Mouse (Mus musculus) forebrain, embryonic 11.5 days (tissue): ENCODE data around the gene Sfmbt2. TPM values are rescaled to one million over a fixed set of nuclear protein-coding genes. Genes with fewer than 3 reads are reported as not detected.

Source experiments
- ATAC-seq: fragments of 200-750 bp; cut with Nextera tagmentation; replicated peaks from 2 replicates; pipeline ENCODE4 v1.8.0; 2017; ENCODE audit warnings: moderate TSS enrichment; ENCODE audit not compliant: low FRiP score
- DNase-seq: peaks from one replicate; pipeline ENCODE4 v3.0.0-alpha.2; 2017; ENCODE audit warnings: low spot score
- H3K27ac ChIP-seq: fragments of 300-500 bp; sonication (generic); 2 replicates; pipeline ENCODE4 v1.5.1; 2014; ENCODE audit warnings: low read depth, low read length
- H3K27me3 ChIP-seq: fragments of 300-500 bp; sonication (generic); 2 replicates; pipeline ENCODE4 v1.6.1; 2014; ENCODE audit warnings: mild to moderate bottlenecking, low read length, mixed read lengths; ENCODE audit not compliant: control insufficient read depth, insufficient read depth
- H3K36me3 ChIP-seq: fragments of 300-500 bp; sonication (generic); 2 replicates; pipeline ENCODE4 v1.6.1; 2014; ENCODE audit warnings: mild to moderate bottlenecking, low read length, moderate library complexity, mixed read lengths; ENCODE audit not compliant: control insufficient read depth, insufficient read depth
- H3K4me1 ChIP-seq: fragments of 300-500 bp; sonication (generic); replicated peaks from 2 replicates; pipeline ENCODE4 v1.6.1; 2014; ENCODE audit warnings: low read length, mixed read lengths; ENCODE audit not compliant: control insufficient read depth, insufficient read depth
- H3K4me2 ChIP-seq: fragments of 300-500 bp; sonication (generic); 2 replicates; pipeline ENCODE4 v1.6.1; 2014; ENCODE audit warnings: low read depth, mild to moderate bottlenecking, low read length, moderate library complexity, mixed read lengths; ENCODE audit not compliant: severe bottlenecking
- H3K4me3 ChIP-seq: fragments of 300-500 bp; sonication (generic); 2 replicates; pipeline ENCODE4 v1.5.1; 2014; ENCODE audit warnings: low read depth, low read length
- H3K9ac ChIP-seq: fragments of 300-500 bp; sonication (generic); 2 replicates; pipeline ENCODE4 v1.6.1; 2014; ENCODE audit warnings: low read length
- H3K9me3 ChIP-seq: fragments of 300-500 bp; sonication (generic); 2 replicates; pipeline ENCODE4 v1.6.1; 2016; ENCODE audit warnings: low read length, mixed read lengths; ENCODE audit not compliant: control insufficient read depth
- WGBS: fragments of 180-500 bp; shearing (Covaris S2); extraction: QIAGEN DNeasy Blood & Tissue Kit; methylation state at CpG from one replicate; pipeline ENCODE4 v1.1.7; 2014; 5-methylcytosine and 5-hydroxymethylcytosine counted together
- polyA plus RNA-seq: library from polyadenylated mRNA; unstranded; fragments of >200 nt; fragmentation: Nextera tagmentation; extraction: Ambion mirVana; gene quantifications from 2 replicates; pipeline ENCODE4 v1.2.1, GENCODE M21; 2014

Sfmbt2 gene
- polyA plus RNA-seq, 1 experiment from 2014 or later: 1.3 TPM

DNA sequence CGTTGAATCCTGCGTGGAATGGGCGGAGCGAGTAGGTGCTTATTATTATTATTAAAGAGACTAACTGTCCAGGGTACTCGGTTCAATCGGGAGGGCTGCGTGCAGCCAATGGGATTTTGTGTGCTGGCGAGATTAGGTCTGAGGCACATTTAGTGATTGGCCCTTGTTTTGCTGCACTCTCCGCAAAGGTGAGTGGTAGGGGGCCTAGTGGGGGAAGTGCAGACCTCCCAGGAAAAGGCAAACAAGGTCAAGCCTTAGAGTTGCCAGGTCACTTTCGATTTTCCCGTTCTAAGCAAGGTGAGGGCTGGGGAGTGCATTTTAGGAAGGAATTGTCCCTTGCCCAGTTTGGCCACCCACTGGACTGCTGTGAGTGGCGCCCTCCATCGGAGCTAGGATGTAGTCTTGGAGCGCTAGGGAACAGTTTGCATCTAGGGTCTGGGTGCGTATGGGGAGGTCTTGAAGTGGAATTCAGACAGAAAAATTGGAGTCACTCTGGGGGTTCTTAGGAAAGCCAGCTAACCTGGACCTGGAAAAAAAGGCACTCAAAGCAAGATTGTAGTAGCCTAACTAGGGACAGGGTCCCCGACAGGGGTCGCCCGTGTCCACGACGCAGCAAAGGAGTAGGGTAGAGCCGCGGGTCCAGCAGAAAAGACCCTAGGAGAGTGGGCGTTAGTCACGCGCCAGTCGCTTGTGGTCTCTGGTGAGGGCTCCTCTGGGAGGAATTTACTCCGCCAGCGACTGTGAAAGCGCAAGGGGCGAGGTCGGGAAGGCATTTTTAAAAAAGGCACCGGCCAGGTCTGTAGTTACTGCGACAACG is 4.1 kb downstream of the Sfmbt2 start:
- H3K9me3 ChIP-seq: no peaks in the 10 kb centered on the region
- H3K4me2 ChIP-seq: peak overlapping the region; percentile 89
- H3K27ac ChIP-seq: no peak overlapping the region
- ATAC-seq: peak; percentile 71
- peak overlapping the region; percentile 50 for H3K4me3 ChIP-seq
- peak overlapping the region; percentile 49 for H3K9ac ChIP-seq
- H3K27me3 ChIP-seq: peaks cover 51% of the 10 kb centered on the region
- peak; percentile 84 for DNase-seq
- H3K4me1 ChIP-seq: peaks cover 13% of the 10 kb centered on the region; the same call in 1 of the 2 replicates
- WGBS: under 1% methylated on average over 34 of the region's 34 CpGs
- H3K36me3 ChIP-seq: no peaks in the 10 kb centered on the region

DNA sequence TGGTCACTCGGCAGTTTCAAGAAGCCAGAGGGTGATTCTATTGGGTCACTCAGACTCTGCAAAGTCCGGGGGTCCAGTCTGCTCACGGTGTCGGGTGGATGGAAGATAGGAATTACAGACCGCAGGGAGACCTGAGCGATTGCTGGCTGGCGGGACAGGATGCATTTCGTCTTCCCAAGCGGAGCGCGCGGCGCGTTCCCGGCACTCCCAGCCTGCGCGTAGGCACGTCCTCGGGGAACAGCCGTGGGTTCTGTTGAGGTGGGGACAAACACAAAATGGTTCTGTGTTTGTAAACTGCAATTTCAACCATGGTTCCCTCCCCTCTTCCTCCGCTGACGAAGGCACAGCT is 4.7 kb downstream of the Sfmbt2 start:
- H3K4me1 ChIP-seq: peaks cover 13% of the 10 kb centered on the region; the same call in 1 of the 2 replicates
- 1% methylated on average over 22 of the region's 22 CpGs for WGBS
- ATAC-seq (peak; percentile 22; the same call in 1 of the 2 replicates), DNase-seq (peak; percentile 69)
- H3K4me3 ChIP-seq: peak overlapping the region; percentile 50
- H3K27ac ChIP-seq: no peak overlapping the region
- peaks cover 45% of the 10 kb centered on the region for H3K27me3 ChIP-seq
- peak overlapping the region; percentile 49 for H3K9ac ChIP-seq
- H3K36me3 ChIP-seq: no peaks in the 10 kb centered on the region
- H3K9me3 ChIP-seq: no peaks in the 10 kb centered on the region
- peak overlapping the region; percentile 89 for H3K4me2 ChIP-seq

DNA sequence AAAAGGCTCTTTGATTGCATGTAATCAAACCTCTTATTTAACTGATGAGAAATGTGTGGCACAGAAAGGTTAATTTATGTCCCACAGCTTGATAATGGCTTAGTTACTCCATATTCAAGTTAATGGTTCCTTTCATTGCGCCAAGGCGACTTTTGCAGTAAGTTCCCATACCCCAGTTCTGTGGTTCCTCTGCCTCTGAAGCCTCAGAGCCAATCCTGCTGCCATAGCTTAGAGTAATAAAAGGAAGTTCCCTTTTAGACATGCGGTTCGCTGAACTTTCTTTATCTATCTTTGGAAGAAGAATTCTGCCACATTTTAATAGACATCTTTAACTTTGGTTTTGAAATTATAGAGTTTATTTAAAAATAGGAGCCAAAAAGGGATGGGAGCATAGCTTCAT is 19.7 kb downstream of the Sfmbt2 start:
- H3K4me3 ChIP-seq: no peak overlapping the region
- H3K4me2 ChIP-seq: no peak overlapping the region
- H3K9me3 ChIP-seq: no peaks in the 10 kb centered on the region
- no peak for DNase-seq
- 84% methylated on average over 4 of the region's 4 CpGs for WGBS
- H3K27me3 ChIP-seq: no peaks in the 10 kb centered on the region
- H3K36me3 ChIP-seq: no peaks in the 10 kb centered on the region
- no peak overlapping the region for H3K27ac ChIP-seq
- no peak for ATAC-seq
- no peaks in the 10 kb centered on the region for H3K4me1 ChIP-seq
- no peak overlapping the region for H3K9ac ChIP-seq

DNA sequence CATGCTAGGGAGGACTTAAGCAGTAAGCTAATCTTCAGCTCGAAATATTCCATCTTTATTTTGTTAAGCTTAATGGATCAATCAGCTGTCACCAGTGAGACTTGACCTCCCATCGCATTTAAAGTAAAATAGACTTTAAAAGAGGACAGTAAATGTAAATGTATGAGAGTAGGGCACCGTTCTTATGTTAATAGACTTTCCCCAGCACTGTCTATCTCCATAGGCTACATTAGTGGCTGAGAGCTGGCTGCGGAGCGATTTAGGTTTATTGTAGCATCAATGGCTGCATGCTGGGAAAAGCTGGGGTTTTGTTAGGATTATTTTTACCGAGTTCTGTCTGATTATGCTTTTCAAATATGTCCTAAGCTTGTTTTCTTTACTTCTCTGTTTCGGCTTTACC is 20.5 kb downstream of the Sfmbt2 start:
- Histone ChIP-seq H3K4me2 (no peak overlapping the region), H3K27ac (no peak overlapping the region), H3K4me3 (no peak overlapping the region), H3K4me1 (no peaks in the 10 kb centered on the region), H3K36me3 (no peaks in the 10 kb centered on the region), H3K9ac (no peak overlapping the region), H3K27me3 (no peaks in the 10 kb centered on the region), H3K9me3 (no peaks in the 10 kb centered on the region)
- ATAC-seq (no peak), DNase-seq (no peak)
- 21% methylated on average over 7 of the region's 7 CpGs for WGBS

DNA sequence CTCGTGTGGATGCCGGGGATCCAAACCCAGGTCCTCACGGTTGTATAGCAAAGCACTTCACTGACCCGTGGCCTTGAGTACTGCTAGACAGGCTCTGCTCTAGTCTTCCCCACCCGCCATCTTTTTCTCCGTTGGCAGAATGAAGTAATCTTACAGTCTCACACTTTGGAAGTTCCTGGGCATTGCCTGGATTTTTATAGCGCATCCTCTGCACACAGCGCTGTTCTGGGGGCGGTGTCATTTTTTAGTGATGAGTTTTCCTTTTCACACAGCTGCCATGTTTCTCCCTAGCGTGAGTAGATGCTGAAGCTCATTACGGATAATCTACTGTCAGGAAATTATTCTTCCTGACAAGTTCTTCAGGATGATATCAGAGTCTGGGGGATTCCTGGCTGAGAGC is 24.8 kb downstream of the Sfmbt2 start:
- WGBS: 95% methylated on average over 11 of the region's 11 CpGs
- H3K27me3 ChIP-seq: no peaks in the 10 kb centered on the region
- no peak overlapping the region for H3K4me2 ChIP-seq
- DNase-seq (no peak), ATAC-seq (no peak)
- H3K27ac ChIP-seq: no peak overlapping the region
- no peak overlapping the region for H3K4me3 ChIP-seq
- no peaks in the 10 kb centered on the region for H3K4me1 ChIP-seq
- no peaks in the 10 kb centered on the region for H3K36me3 ChIP-seq
- no peak overlapping the region for H3K9ac ChIP-seq
- no peaks in the 10 kb centered on the region for H3K9me3 ChIP-seq

DNA sequence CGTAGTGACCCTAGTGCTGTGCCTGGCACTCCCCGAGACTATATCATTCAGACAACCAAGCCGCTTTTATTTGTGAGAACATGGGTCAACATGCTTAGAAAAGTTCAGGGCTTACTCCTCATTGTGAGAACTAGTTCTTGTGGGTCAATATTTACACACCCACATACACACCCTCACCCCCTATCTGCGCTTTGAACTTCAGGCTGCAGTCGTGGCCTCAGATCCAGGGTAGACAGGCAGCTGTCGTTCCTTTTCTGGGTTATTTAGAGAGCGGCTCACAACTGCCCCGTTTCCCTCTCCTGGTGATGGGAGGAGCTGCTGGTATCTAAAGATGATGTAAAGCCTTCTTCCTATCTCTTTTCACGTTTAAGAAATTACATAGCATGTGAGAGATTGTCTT is 27.5 kb downstream of the Sfmbt2 start:
- Histone ChIP-seq H3K4me1 (no peaks in the 10 kb centered on the region), H3K9me3 (no peaks in the 10 kb centered on the region), H3K36me3 (no peaks in the 10 kb centered on the region), H3K27me3 (no peaks in the 10 kb centered on the region), H3K4me3 (no peak overlapping the region), H3K4me2 (no peak overlapping the region), H3K27ac (no peak overlapping the region), H3K9ac (no peak overlapping the region)
- DNase-seq (no peak), ATAC-seq (no peak)
- WGBS: 81% methylated on average over 9 of the region's 9 CpGs

DNA sequence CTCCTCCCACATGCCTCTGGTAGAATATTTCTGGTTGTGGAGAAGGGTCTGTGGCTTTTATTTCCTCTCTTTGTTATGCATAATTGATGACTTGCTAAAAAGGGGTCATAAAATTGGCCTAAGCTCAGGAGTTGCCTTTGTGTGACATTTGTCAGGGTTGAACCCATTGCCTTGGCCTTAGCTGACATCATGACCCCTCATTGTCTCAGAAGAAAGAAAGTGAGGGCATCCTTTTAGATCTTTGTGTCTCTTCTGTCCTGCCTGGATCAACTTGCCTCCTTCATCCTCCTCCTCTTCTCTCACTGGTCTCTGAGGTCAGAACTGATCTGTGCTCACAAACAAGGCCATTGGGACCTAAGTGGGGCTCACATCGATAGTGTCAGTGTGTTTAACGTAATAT is 35.8 kb downstream of the Sfmbt2 start:
- 86% methylated on average over 2 of the region's 2 CpGs for WGBS
- no peak for DNase-seq
- no peaks in the 10 kb centered on the region for H3K9me3 ChIP-seq
- H3K4me1 ChIP-seq: no peaks in the 10 kb centered on the region
- H3K36me3 ChIP-seq: no peaks in the 10 kb centered on the region
- no peak overlapping the region for H3K27ac ChIP-seq
- no peak overlapping the region for H3K9ac ChIP-seq
- ATAC-seq: no peak
- no peak overlapping the region for H3K4me2 ChIP-seq
- H3K4me3 ChIP-seq: no peak overlapping the region
- H3K27me3 ChIP-seq: no peaks in the 10 kb centered on the region

DNA sequence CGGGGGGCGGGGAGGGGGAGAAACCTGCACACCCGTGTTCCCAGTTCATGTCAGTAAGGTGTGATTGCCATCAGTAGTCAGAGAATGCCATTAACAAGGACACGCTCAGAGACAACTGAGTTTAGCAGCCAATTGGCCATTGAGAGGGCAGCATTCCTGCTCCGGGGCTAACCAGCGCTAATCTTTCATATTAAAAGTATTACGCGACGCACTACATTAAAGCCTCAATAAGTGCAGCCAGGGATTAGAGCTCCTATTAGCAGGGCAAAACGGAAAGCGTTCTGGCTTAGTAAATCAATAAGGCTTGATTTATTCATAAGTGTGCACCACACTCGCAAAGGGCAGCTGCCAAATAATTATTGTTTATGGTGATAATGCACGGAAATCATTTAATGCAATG is 39.1 kb downstream of the Sfmbt2 start:
- Histone ChIP-seq H3K4me2 (no peak overlapping the region), H3K27me3 (no peaks in the 10 kb centered on the region)
- ATAC-seq: no peak

DNA sequence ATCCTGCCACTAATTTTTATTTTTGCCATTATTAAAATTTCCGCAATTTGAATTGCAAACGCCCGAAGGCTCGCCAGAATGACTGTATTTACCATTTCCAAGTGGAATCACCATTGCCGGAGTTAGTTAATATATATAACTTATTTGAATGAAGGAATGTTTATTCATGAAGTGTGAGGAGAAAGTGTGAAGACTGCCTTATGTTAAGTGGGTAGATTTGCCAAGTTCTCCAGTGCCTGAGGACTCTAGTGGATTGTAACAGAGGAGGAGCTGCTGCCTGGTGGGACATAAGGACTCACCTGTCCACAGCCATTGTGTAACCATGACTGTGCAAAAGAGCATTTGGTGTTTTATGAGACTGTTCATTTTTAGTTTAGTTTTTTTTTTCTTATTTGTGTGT is 39.8 kb downstream of the Sfmbt2 start:
- H3K27me3 ChIP-seq: no peaks in the 10 kb centered on the region
- DNase-seq: no peak
- H3K36me3 ChIP-seq: no peaks in the 10 kb centered on the region
- H3K4me1 ChIP-seq: no peaks in the 10 kb centered on the region
- no peaks in the 10 kb centered on the region for H3K9me3 ChIP-seq
- no peak overlapping the region for H3K4me2 ChIP-seq
- no peak for ATAC-seq
- no peak overlapping the region for H3K4me3 ChIP-seq
- 89% methylated on average over 5 of the region's 5 CpGs for WGBS
- H3K9ac ChIP-seq: no peak overlapping the region
- H3K27ac ChIP-seq: no peak overlapping the region

More for the DNA sequence above, 39.1 kb downstream of the Sfmbt2 start:
- Histone ChIP-seq H3K4me3 (no peak overlapping the region), H3K9ac (no peak overlapping the region), H3K4me1 (no peaks in the 10 kb centered on the region), H3K9me3 (no peaks in the 10 kb centered on the region), H3K27ac (no peak overlapping the region), H3K36me3 (no peaks in the 10 kb centered on the region)
- peak; percentile 21 for DNase-seq
- WGBS: 73% methylated on average over 13 of the region's 13 CpGs
